Mouse (Mus musculus) spleen, embryonic (tissue): Measurements from ENCODE around the gene Wdr90.

ENCODE experiments used
- CTCF ChIA-PET: fragments of 350-600 bp; sonication (Branson Sonifier 250); formaldehyde crosslinking; loops from one replicate; lab custom pipeline; 2022; lab: Charles Lee

Wdr90 gene

GRCm38 (mm10) chr17:25861704-25862612, 657 bp upstream of the Wdr90 start:
- CTCF ChIA-PET = interaction anchor here (0.6 kb wide), 1 partner anchor 29 kb away, joined by 3 read pairs; the partner anchor contains the start of gene Stub1

GRCm38 (mm10) chr17:25860229-25860628, 1.1 kb downstream of the Wdr90 start:
- CTCF ChIA-PET = interaction anchor here (1.6 kb wide), 1 partner anchor 27 kb away, joined by 4 read pairs; the partner anchor contains the start of gene Stub1

DNA sequence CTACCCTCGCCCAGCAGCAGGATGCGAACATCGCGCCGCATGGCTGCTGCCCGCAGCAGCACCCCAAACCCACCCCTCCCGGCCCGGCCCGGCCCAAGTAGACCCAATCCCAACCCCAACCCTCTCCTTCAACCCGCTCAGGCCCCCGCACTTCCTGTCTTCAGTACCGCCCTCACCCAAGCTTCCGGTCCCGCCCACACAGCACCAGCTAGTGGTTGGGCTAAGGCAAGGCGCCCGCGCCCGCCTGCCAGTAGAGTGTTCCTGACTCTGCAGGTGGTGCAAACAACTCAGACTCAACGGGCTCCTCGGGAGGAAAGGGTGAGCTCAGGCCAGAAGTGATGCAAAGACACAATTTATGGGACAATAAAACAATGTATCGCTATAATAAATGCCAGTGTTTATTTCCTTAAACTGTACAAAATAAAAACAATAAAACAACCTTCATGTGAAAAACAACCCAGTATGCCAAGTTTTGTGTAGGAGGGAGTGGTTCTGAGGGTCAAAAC, 16.9 kb downstream of the Wdr90 start, which contains the start of gene Rhot2:
Rhot2 (minus strand) TSS at position 456 of the 506 bp plus-strand sequence.
- CTCF ChIA-PET = interaction anchor here (0.6 to 0.7 kb wide), 2 partner anchors 9 to 166 kb away, joined by 3 to 5 read pairs; no protein-coding TSS in a partner anchor

DNA sequence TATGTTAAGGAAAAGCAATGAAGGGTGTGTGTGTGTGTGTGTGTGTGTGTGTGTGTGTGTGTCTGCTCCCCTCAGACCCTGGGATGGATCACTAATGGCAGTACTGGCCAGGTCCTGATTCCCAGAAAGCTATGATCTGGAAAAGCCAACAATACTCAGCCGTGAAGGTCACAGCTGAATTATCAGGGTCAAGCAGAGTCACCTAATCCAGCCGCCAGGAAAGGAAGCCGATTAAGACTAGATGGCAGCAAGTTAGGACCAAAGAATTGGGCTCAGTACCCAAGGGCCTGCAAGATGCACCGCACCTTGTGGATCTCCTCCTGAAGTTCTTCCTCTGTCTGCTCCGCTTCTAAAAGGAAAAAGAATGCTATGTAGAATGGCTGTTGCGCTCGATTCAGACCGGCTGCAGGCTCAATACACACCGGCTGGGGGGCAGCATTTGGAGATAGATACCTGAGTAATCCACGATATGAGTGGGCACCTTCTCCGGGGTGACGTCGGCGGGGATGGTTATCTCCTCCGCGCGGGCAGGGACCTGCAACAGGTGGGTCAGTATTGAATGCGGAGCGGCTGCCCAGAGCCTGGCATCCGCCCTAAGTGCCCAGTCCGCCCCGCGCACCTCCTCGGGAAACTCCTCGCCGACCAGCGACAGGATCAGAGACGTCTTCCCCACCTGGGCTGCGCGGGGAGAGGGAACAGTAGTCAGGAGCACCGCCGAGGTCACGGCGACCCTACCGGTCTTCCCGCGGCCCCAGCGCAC, 17.5 kb downstream of the Wdr90 start:
- CTCF ChIA-PET = interaction anchor here (0.6 to 0.7 kb wide), 4 partner anchors 9 to 167 kb away, joined by 3 to 5 read pairs (median 4); partner anchors contain the start of gene Mcrip2

DNA sequence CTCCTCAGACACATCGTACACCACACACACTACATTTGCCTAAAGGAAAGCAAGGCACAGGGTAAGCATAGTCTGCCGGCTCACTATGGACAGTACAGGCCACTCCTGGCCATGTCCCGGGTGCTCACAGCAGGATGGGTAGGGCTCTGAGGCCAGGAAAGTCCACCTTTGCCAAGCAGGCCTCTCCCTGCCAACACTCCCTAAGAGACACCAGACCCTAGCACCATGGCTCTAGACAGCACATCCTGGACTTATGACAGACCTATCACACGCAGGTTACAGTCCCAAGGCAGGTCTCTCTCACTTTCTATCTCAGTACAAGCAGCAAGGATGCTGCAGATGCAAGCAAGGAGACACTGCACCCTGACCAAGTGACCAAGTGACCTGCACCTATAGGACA, 18.2 kb downstream of the Wdr90 start:
- CTCF ChIA-PET = interaction anchor here (0.8 kb wide), 1 partner anchor 9 kb away, joined by 3 read pairs; no protein-coding TSS in a partner anchor

GRCm38 (mm10) chr17:25842509-25842908, 18.8 kb downstream of the Wdr90 start:
- CTCF ChIA-PET = interaction anchor here (0.8 kb wide), 1 partner anchor 8 kb away, joined by 3 read pairs; no protein-coding TSS in a partner anchor

DNA sequence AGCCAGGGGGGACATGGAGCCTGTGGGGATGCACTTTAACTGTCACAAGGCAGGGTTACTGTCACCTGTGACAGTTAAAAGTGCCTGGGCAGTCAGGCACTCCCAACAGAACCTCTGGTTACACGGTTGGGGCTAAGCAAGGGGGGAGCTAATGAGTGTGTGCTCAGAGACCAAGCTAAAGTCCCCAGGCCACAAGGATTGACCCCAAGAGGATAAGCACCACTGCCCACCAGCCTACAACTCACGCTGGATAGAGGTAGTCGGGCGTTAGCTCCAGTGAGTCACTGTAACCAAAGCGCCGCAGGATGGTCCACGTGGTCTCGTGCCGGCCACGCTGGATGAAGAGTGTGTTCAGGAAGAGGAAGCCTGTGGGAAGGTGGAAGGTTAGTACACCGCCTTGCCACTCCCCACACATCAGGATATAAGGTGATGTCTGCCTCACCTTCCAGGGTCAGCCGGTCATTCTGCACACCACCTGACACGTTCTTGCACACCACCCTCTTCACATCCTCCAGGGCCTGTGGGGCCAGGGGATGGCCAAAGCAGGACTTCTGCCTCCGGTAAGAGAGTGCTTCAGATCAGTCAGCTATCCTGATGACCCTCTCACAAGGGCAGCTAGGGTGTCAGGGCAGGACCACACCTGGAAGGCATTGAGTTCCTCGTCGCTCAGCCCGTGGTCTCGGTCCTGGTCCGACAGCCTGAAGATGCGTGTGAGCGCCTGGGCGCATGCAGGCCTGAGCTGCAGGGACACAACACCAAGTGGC, 20.0 kb downstream of the Wdr90 start, which contains the start of gene Gm20683:
Gm20683 (minus strand) TSS at position 647 of the 764 bp plus-strand sequence.
- CTCF ChIA-PET = no interaction called here

- CTCF ChIA-PET = no interaction called here
These were observed 20.8 kb downstream of the Wdr90 start for GRCm38 (mm10) chr17:25840519-25840918.

DNA sequence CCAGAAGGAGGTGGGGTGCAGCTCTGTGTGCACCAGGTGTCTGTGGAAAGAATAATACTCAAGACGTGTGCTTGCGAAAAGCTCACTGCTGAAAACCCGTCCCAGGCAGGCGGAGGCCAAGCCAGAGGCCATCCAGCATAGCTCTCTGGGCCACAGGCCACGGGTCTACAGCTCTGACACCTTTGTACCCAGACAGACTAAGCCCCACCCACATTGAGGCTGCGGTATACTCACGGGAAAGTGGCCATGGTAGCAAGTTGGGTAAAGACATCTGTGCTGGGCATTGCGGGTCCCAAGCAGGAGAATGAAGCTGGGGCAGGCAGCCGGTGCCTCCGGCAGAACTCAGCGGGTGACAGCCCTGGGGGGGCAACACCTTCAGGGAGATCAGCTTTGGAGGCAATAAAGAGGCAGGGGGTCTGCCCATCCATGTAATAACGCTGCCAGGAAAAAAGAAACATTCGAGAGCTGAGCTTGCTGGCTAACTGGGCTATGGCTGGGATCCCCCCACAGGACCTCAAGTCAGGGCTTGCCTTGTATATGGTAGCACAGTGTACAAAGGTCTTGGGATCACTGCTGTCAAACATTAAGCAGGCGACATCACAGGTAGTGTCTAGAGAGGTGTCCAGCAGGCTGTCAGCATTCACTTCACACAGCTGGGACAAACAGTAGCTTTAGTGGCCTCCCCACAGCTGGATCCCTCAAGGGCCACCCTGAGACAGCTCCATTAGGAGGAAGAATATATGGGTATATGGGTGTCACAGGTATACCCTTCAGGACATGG, 21.7 kb downstream of the Wdr90 start:
- CTCF ChIA-PET = no interaction called here

- CTCF ChIA-PET = no interaction called here
These were observed 22.4 kb downstream of the Wdr90 start for GRCm38 (mm10) chr17:25838904-25839303.

- CTCF ChIA-PET = no interaction called here
These were observed 23.8 kb downstream of the Wdr90 start for GRCm38 (mm10) chr17:25837533-25837932.

DNA sequence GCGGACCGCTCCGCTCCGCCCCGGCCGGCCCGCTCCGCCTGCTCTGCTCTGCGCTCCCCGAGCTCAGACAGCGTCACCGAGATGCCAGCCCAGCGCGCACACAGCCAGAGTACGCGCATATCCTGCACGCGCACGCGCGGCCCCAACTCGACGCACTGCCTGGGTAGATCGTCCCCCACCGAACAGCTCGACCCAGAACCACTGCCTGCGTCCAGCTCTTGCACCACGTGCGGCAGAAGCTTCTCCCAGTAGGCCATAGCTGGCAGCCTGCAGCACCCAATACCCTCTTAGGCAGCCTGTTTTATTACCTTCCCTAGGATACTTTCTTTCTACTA, 24.3 kb downstream of the Wdr90 start, which contains the start of gene Rhbdl1:
Rhbdl1 (minus strand) TSS at position 220 of the 335 bp plus-strand sequence.
- CTCF ChIA-PET = no interaction called here

- CTCF ChIA-PET = no interaction called here
These were observed 24.8 kb downstream of the Wdr90 start for GRCm38 (mm10) chr17:25836397-25837075.

DNA sequence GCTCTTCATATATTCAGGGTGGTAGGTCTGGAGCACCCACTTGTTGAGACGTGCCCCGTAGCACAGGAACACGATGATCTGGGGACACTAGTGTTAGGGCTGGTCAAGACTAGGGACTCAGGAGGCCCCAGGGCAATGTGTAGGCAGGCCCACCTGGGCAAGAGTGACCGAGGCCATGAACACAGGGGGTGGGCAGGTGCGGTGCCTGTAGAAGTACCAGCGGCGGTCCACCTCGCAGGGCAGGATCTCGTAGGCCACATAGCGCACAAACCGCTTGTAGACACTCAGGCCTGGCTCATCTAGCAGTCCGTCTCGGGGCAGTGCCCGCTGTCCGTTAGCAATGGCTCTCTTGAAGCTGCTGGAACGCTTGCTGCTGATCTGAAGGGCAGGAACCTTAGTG, 25.5 kb downstream of the Wdr90 start:
- CTCF ChIA-PET = no interaction called here

GRCm38 (mm10) chr17:25835301-25835700, 26.0 kb downstream of the Wdr90 start:
- CTCF ChIA-PET = interaction anchor here (0.6 kb wide), 1 partner anchor 9 kb away, joined by 3 read pairs; the partner anchor contains the start of gene Rhot2

GRCm38 (mm10) chr17:25834595-25835222, 26.6 kb downstream of the Wdr90 start:
- CTCF ChIA-PET = interaction anchor here (0.5 to 0.7 kb wide), 4 partner anchors 8 to 61 kb away, joined by 3 read pairs; partner anchors contain the start of gene Rhot2

DNA sequence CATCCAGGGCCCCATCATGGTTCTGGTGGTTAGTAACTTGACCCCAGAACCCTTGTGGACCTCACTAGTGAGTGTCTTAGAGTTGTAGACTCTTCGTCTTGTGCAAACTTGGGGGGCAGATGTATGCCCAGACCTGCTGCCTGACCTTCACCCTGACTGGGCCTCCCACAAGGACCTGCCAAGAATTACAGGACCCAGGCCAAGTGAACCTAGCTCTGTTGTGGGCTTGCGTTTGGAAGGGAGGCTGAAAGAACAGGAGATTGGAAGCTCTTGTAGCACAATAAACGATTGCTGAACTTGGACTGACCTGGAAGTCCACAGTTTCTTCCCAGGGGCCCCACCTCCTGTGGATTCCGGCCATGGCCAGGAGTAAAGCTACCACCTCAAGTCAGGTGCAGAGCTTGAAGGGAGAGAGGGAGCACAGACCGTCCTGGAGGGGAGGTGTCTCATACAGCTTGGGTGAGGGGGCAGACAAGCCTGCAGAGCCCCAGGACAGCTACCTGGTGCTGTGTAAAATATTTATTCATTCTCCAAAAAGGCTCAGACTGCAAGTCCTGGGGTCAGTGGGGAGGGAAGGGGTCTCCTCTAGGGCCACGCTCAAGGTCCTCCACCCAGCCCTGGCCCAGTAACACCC, 27.2 kb downstream of the Wdr90 start:
- CTCF ChIA-PET = interaction anchor here (0.5 to 1.4 kb wide), 4 partner anchors 8 to 60 kb away, joined by 3 to 4 read pairs (median 3); no protein-coding TSS in a partner anchor

DNA sequence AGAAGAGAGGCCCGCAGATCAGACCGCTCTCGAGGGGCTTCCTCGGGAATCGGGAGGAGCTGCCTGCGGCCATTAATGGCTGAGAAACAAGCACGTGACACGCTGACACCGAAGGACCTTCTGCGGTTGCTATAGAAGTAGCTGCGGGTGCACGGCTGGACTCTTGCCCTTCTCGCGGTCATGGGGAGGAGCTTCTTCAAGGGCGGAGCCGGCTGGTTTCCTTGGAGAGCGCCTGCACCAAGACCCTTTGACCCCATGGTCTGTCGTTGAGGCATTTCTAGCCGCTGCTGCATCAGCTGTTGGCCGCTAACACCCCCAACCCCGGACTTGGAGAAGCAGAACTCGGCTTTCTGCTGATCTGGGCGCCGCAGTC, 28.0 kb downstream of the Wdr90 start, which contains the start of gene Stub1:
Stub1 (minus strand) TSS at position 114 of the 373 bp plus-strand sequence.
- CTCF ChIA-PET = interaction anchor here (0.5 to 1.4 kb wide), 4 partner anchors 15 to 58 kb away, joined by 3 to 4 read pairs (median 4); no protein-coding TSS in a partner anchor
